Mouse (Mus musculus) myocyte (in vitro differentiated cells): ENCODE results near the gene Meis3. TPM values are rescaled to one million over a fixed set of nuclear protein-coding genes. Genes with fewer than 3 reads are reported as not detected.

Experiments
- H3K27me3 ChIP-seq: one replicate; pipeline ENCODE4 v1.6.1; 2011; ENCODE audit not compliant: control insufficient read depth, insufficient read depth, insufficient read length
- H3K36me3 ChIP-seq: one replicate; pipeline ENCODE4 v1.6.1; 2011; ENCODE audit not compliant: control insufficient read depth, insufficient read depth
- H3K4me2 ChIP-seq: one replicate; pipeline ENCODE4 v1.6.1; 2011; ENCODE audit warnings: low read depth, control low read depth
- H3K4me3 ChIP-seq: one replicate; pipeline ENCODE4 v1.5.1; 2011; ENCODE audit warnings: mild to moderate bottlenecking, control low read depth, moderate library complexity
- H3K79me2 ChIP-seq: one replicate; pipeline ENCODE4 v1.6.1; 2011; ENCODE audit not compliant: control insufficient read depth, insufficient read depth
- H3ac ChIP-seq: one replicate; pipeline ENCODE4 v1.6.1; 2011; ENCODE audit not compliant: control insufficient read depth, insufficient read length
- CEBPB ChIP-seq: IDR thresholded peaks from 2 replicates; pipeline ENCODE4 v1.6.1; 2011; ENCODE audit warnings: mild to moderate bottlenecking, moderate library complexity; ENCODE audit not compliant: poor library complexity, insufficient read depth, severe bottlenecking
- E2F4 ChIP-seq: IDR thresholded peaks from one replicate; pipeline ENCODE4 v1.6.1; 2011; ENCODE audit warnings: mild to moderate bottlenecking, control low read depth, moderate library complexity; ENCODE audit not compliant: insufficient read depth
- MAX ChIP-seq: IDR thresholded peaks from one replicate; pipeline ENCODE4 v1.6.1; 2011; ENCODE audit warnings: low read depth, mild to moderate bottlenecking, control low read depth
- MYOD1 ChIP-seq, 3 experiments: IDR thresholded peaks; one replicate each; pipeline ENCODE4 v1.6.1; 2011; ENCODE audit warnings: control low read depth in 2 of 3, low read depth in 2 of 3, mild to moderate bottlenecking in 2 of 3, moderate library complexity in 1 of 3; ENCODE audit not compliant: insufficient read length in 2 of 3, control insufficient read depth in 1 of 3
- MYOG ChIP-seq, 3 experiments: IDR thresholded peaks; one replicate each; pipeline ENCODE4 v1.6.1; 2011; ENCODE audit warnings: control low read depth in 2 of 3, low read depth in 2 of 3, mild to moderate bottlenecking in 2 of 3; ENCODE audit not compliant: insufficient read length in 2 of 3, control insufficient read depth in 1 of 3, insufficient read depth in 1 of 3
- POLR2A ChIP-seq: IDR thresholded peaks from one replicate; pipeline ENCODE4 v1.6.1; 2011; ENCODE audit warnings: low read depth, mild to moderate bottlenecking, control low read depth, moderate library complexity; ENCODE audit not compliant: insufficient read length
- POLR2AphosphoS2 ChIP-seq: IDR thresholded peaks from one replicate; pipeline ENCODE4 v1.6.1; 2011; ENCODE audit warnings: low read depth, control low read depth; ENCODE audit not compliant: insufficient read length
- REST ChIP-seq: IDR thresholded peaks from one replicate; pipeline ENCODE4 v1.6.1; 2011; ENCODE audit warnings: mild to moderate bottlenecking, control low read depth, moderate library complexity; ENCODE audit not compliant: insufficient read depth, insufficient read length
- SRF ChIP-seq: IDR thresholded peaks from one replicate; pipeline ENCODE4 v1.6.1; 2011; ENCODE audit warnings: low read depth; ENCODE audit not compliant: control insufficient read depth, insufficient read length
- TCF12 ChIP-seq: IDR thresholded peaks from one replicate; pipeline ENCODE4 v1.6.1; 2011; ENCODE audit warnings: mild to moderate bottlenecking, control low read depth; ENCODE audit not compliant: poor library complexity, insufficient read depth, severe bottlenecking
- TCF3 ChIP-seq: IDR thresholded peaks from one replicate; pipeline ENCODE4 v1.6.1; 2011; ENCODE audit warnings: low read depth, control low read depth; ENCODE audit not compliant: insufficient read length
- USF1 ChIP-seq: IDR thresholded peaks from one replicate; pipeline ENCODE4 v1.6.1; 2011; ENCODE audit warnings: low read depth, mild to moderate bottlenecking, control low read depth, moderate library complexity
- polyA plus RNA-seq: library from polyadenylated mRNA; unstranded; fragments of >200 nt; fragmentation: generic; extraction: Trizol; gene quantifications from one replicate; pipeline ENCODE4 v1.2.1, GENCODE M21; 2012; ENCODE audit warnings: missing spikeins

The Meis3 gene
- polyA plus RNA-seq, 1 experiment, result 2.2 TPM

DNA sequence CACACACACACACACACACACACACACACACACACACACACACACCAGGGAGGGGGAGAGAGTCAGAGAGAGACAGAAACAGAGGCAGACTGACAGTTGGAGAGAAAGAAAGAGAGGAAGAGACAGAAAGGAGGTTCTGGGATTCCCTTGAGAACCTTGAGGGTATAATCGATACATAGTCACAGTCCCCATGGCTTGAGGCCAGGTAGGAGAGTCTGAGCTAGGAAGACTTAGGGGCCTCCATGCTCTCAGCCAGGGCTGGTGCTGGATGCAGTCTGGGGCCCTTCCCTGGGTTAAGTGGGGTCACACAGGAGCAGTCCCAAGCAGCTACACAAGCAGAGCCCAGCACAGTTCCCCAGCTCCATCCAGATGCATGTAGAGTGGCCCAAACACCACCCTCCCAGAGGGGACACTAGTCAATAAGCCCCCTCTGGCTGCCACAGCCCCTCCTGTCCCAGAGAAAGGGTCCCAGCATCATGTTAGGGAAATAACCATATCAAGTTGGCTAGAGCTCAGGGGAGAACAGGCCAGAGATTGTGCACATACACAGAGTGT, 2.2 kb upstream of the Meis3 start:
- no peak overlapping the region for H3ac ChIP-seq
- H3K4me3 ChIP-seq, result no peak overlapping the region
- H3K4me2 ChIP-seq, result no peak overlapping the region
- no peaks in the 10 kb centered on the region for H3K79me2 ChIP-seq
- peaks cover 14% of the 10 kb centered on the region for H3K27me3 ChIP-seq
- no peak for TF ChIP-seq SRF
- TF ChIP-seq CEBPB, result no peak
- H3K36me3 ChIP-seq, result no peaks in the 10 kb centered on the region

DNA sequence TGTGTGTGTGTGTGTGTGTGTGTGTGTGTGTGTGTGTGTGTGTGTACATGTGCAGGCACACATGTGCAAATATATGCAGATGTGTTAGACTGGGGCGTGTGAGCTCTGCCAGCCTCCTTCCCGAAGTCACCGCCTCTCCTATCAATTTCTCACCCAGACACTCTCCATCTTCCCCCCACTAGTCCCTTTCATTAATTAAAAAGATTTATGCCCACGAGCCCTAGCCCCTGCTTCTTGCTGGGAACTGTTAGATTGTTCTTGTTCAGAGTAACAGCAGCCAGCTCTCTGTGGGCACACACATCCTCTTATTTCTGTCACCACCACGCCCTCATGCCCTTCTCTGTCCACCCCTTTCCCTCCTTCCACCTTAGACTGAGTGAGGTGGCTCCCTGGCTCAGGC, 1.7 kb upstream of the Meis3 start:
- Histone ChIP-seq H3K27me3 (peaks cover 14% of the 10 kb centered on the region), H3K36me3 (no peaks in the 10 kb centered on the region), H3K79me2 (no peaks in the 10 kb centered on the region), H3K4me3 (no peak overlapping the region), H3ac (no peak overlapping the region), H3K4me2 (no peak overlapping the region)
- no peak for TF ChIP-seq REST
- no peak for TF ChIP-seq MYOD1 (IDR thresholded peaks at IDR 0.05; ENCODE audit: control insufficient read depth in 1 of 3, insufficient read length in 2 of 3, low read depth in 2 of 3)
- TF ChIP-seq MYOG (IDR thresholded peaks at IDR 0.05; ENCODE audit: control insufficient read depth in 1 of 3, insufficient read depth in 1 of 3, insufficient read length in 2 of 3, low read depth in 2 of 3), result no peak
- no peak for TF ChIP-seq TCF12
- no peak for TF ChIP-seq POLR2AphosphoS2
- no peak for TF ChIP-seq CEBPB
- no peak for TF ChIP-seq USF1
- no peak for TF ChIP-seq TCF3
- no peak for TF ChIP-seq POLR2A
- no peak for TF ChIP-seq MAX
- no peak for TF ChIP-seq SRF
- no peak for TF ChIP-seq E2F4

DNA sequence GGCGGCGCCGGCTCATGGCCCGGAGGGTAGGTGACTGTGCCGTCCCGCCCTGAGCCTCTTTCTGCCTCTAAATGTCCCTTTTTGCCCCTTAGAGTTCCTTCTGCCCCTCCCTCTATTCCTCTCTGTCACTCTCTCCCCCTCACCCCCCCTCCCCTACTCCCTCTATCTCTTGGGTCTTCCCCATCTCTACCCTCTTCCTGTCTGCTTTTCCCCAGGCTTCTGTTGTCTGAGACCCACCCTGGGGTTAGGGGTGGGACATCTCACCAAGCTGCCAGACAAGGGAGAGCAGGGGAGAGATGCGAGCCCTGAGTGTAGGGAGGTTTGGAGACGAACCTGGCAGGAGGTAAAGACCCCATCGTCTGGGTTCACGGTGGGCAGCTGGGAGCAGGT, 647 bp downstream of the Meis3 start:
- TF ChIP-seq REST, result no peak
- TF ChIP-seq MYOG (IDR thresholded peaks at IDR 0.05; ENCODE audit: control insufficient read depth in 1 of 3, insufficient read depth in 1 of 3, insufficient read length in 2 of 3, low read depth in 2 of 3), result no peak
- no peak for TF ChIP-seq USF1
- TF ChIP-seq MAX, result no peak
- no peak for TF ChIP-seq E2F4
- no peak for TF ChIP-seq TCF12
- TF ChIP-seq TCF3, result no peak
- H3K4me3 ChIP-seq, result peak overlapping the region; percentile 18
- peaks cover 14% of the 10 kb centered on the region for H3K27me3 ChIP-seq
- peak overlapping the region; percentile 76 for H3K4me2 ChIP-seq
- no peaks in the 10 kb centered on the region for H3K36me3 ChIP-seq
- peak overlapping the region; percentile 2 for H3ac ChIP-seq
- H3K79me2 ChIP-seq, result no peaks in the 10 kb centered on the region

DNA sequence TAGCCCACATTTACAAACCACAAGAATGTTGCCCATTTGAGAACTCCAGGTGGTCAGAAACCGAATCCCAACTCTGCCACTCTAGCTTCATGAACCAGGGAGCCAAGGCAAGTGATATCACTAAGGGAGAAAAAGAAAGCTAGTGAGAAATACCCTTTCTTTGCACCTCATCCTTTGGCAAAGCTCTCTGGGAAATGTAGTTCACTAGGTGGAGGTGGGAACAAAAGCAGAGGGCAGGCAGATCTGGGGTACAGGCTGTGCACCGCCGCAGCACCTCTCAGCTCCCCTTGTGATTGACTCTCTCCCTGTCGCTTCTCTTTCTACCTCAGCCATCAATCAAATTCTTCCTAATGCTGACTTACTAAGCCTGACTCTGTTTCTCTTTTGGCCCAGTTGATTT, 3.2 kb downstream of the Meis3 start:
- H3ac ChIP-seq, result no peak overlapping the region
- no peak for TF ChIP-seq SRF
- no peak for TF ChIP-seq CEBPB
- no peak for TF ChIP-seq USF1
- TF ChIP-seq POLR2A, result no peak
- no peak for TF ChIP-seq E2F4
- TF ChIP-seq TCF3, result no peak
- TF ChIP-seq MYOG (IDR thresholded peaks at IDR 0.05; ENCODE audit: control insufficient read depth in 1 of 3, insufficient read depth in 1 of 3, insufficient read length in 2 of 3, low read depth in 2 of 3), result no peak
- TF ChIP-seq POLR2AphosphoS2, result no peak
- TF ChIP-seq TCF12, result no peak
- no peak for TF ChIP-seq MAX
- TF ChIP-seq MYOD1 (IDR thresholded peaks at IDR 0.05; ENCODE audit: control insufficient read depth in 1 of 3, insufficient read length in 2 of 3, low read depth in 2 of 3), result no peak
- TF ChIP-seq REST, result no peak

DNA sequence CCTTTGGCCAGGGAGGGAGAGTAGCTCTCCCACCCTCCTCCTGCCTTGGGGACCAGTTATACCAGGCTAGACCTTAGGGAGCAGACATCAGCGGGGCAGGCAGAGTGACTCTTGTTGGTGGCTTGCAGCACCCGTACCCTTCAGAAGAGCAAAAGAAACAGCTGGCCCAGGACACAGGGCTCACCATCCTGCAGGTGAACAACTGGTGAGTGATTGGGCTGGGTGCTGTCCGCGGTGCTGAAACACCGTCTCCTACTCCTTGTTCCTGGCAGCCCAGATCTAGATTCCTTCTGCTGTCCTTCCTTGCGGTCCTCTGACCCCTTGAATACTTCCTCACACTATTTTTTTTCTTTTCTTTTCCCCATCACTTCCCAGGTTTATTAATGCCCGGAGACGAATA, 8.8 kb downstream of the Meis3 start:
- H3K79me2 ChIP-seq, result no peaks in the 10 kb centered on the region
- TF ChIP-seq REST, result peak; percentile 93
- no peak for TF ChIP-seq MYOD1 (IDR thresholded peaks at IDR 0.05; ENCODE audit: control insufficient read depth in 1 of 3, insufficient read length in 2 of 3, low read depth in 2 of 3)
- TF ChIP-seq MYOG (IDR thresholded peaks at IDR 0.05; ENCODE audit: control insufficient read depth in 1 of 3, insufficient read depth in 1 of 3, insufficient read length in 2 of 3, low read depth in 2 of 3), result peak in 1 of 3 experiments; percentile 46
- H3K4me3 ChIP-seq, result no peak overlapping the region
- H3K27me3 ChIP-seq, result peaks cover under 1% of the 10 kb centered on the region
- no peaks in the 10 kb centered on the region for H3K36me3 ChIP-seq
- no peak overlapping the region for H3K4me2 ChIP-seq
- no peak overlapping the region for H3ac ChIP-seq

More for the DNA sequence above, 3.2 kb downstream of the Meis3 start:
- Histone ChIP-seq H3K36me3 (no peaks in the 10 kb centered on the region), H3K4me2 (no peak overlapping the region), H3K4me3 (no peak overlapping the region), H3K27me3 (peaks cover 10% of the 10 kb centered on the region), H3K79me2 (no peaks in the 10 kb centered on the region)
